Mouse (Mus musculus) midbrain, embryonic 12.5 days (tissue): ENCODE measurements at regions not wholly inside any gene's neighbourhood (a gene's known extent, or its start where the extent isn't known, plus 50 kb on each side); places are given as distances from the start of the nearest gene placed in this dataset.
A peak's percentile ranks its signal among the peaks of the same experiment; 100 is the strongest.

Source experiments
- ATAC-seq: fragments of 200-750 bp; cut with Nextera tagmentation; 2 replicates; pipeline ENCODE4 v1.8.0; 2017; ENCODE audit warnings: low read depth, moderate TSS enrichment, moderate library complexity; ENCODE audit not compliant: low FRiP score
- H3K27ac ChIP-seq: fragments of 300-500 bp; sonication (generic); replicated peaks from 2 replicates; pipeline ENCODE4 v1.5.1; 2016; ENCODE audit warnings: mild to moderate bottlenecking
- H3K27me3 ChIP-seq: fragments of 300-500 bp; sonication (generic); 2 replicates; pipeline ENCODE4 v1.6.1; 2016; ENCODE audit warnings: mild to moderate bottlenecking
- H3K36me3 ChIP-seq: fragments of 300-500 bp; sonication (generic); 2 replicates; pipeline ENCODE4 v1.6.1; 2016
- H3K4me1 ChIP-seq: fragments of 300-500 bp; sonication (generic); 2 replicates; pipeline ENCODE4 v1.6.1; 2016
- H3K4me2 ChIP-seq: fragments of 300-500 bp; sonication (generic); replicated peaks from 2 replicates; pipeline ENCODE4 v1.6.1; 2016; ENCODE audit warnings: mild to moderate bottlenecking, moderate library complexity
- H3K4me3 ChIP-seq: fragments of 300-500 bp; sonication (generic); 2 replicates; pipeline ENCODE4 v1.5.1; 2016; ENCODE audit warnings: mild to moderate bottlenecking
- H3K9ac ChIP-seq: fragments of 300-500 bp; sonication (generic); replicated peaks from 2 replicates; pipeline ENCODE4 v1.6.1; 2016; ENCODE audit warnings: mild to moderate bottlenecking, moderate library complexity
- H3K9me3 ChIP-seq: fragments of 300-500 bp; sonication (generic); 2 replicates; pipeline ENCODE4 v1.6.1; 2016; ENCODE audit warnings: mild to moderate bottlenecking
- WGBS: fragments of 180-500 bp; shearing (Covaris S2); methylation state at CpG from one replicate; pipeline ENCODE4 v1.1.7; 2016; 5-methylcytosine and 5-hydroxymethylcytosine counted together

DNA sequence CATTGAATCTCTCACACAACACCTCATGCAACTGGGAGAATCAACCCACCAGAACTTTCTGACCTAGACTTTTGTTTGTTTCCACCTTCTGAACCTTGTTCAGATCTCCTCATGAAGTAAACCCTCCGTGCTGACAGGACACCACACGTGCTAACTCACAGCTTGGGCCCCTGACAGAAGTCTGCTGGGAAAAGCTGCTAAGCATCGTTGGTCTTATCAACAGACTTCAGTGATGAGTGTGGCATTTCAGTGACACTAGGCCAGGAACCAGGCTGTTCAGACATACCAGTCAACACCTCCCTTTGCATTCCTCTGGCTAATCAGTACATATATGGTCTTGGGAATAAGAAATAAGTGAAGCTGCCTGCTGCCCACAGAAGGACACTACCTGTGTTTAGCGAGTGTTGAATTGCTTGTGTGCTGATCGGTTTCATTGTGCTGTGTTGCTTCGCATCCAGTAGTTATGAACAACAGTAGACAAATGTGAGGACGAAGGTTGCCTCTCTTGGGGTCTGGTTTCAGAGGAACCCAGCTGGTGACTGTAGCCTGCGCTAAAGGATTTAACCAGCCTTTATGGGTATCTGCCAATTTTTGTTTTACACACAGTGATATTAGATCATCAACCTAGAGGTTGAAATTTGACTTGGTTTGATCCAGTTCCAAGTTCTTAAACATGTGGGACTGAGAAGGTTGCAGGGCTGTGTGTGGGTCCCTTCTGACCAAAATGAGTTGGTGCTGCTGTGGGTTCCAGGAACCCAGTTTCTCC is 224.6 kb upstream of the Ttc29 start:
- no peak overlapping the region for H3K4me2 ChIP-seq
- 88% methylated on average over 8 of the region's 8 CpGs for WGBS
- no peak overlapping the region for H3K9ac ChIP-seq
- no peak overlapping the region for H3K4me3 ChIP-seq
- no peaks in the 10 kb centered on the region for H3K27me3 ChIP-seq
- no peaks in the 10 kb centered on the region for H3K36me3 ChIP-seq
- H3K4me1 ChIP-seq = no peaks in the 10 kb centered on the region
- ATAC-seq = no peak
- H3K9me3 ChIP-seq = no peaks in the 10 kb centered on the region
- no peak overlapping the region for H3K27ac ChIP-seq

DNA sequence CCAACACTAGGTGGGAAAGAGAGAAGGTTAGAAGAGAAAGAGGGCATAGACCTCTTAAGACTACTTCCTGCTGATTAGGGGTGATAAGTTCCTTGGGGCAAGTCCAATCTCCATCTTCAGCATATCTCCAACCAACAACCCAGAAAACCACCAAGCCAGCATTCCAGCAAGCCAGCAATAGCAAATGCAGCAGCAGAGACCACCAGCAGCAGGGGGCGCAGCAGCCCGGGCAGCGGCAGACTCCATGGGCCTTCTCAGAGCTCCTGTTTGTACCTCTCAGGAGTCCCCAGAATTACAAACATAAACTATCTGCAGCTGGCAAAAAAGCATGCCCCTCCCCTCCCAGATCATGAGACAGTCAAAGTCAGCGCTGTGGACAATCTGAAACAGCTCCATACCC is 222.0 kb upstream of the Ttc29 start:
- H3K4me1 ChIP-seq = no peaks in the 10 kb centered on the region
- WGBS = 34% methylated on average over 4 of the region's 4 CpGs
- no peak overlapping the region for H3K9ac ChIP-seq
- no peaks in the 10 kb centered on the region for H3K36me3 ChIP-seq
- H3K27me3 ChIP-seq = no peaks in the 10 kb centered on the region
- no peak overlapping the region for H3K4me2 ChIP-seq
- no peak overlapping the region for H3K4me3 ChIP-seq
- H3K27ac ChIP-seq = no peak overlapping the region
- no peak for ATAC-seq
- no peaks in the 10 kb centered on the region for H3K9me3 ChIP-seq

DNA sequence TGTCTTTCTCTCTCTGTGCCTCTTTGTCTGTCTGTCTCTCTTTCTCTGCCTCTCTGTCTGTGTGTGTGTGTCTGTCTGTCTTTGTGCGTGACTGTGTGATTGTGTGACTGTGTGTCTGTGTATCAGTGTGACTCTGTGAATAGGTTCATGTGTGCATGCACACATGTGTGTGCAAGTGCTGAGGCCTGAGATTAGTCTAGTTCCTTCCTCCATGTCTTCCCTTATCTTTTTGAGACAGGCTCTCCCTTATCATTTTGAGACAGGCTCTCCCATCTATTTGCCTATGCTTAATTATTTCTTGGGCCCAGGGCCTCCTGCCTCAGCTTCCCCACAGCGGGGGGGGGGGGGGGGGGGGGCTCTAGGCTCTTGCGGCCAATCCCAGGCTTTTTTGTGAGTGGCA is 212.8 kb upstream of the Ttc29 start:
- Histone ChIP-seq H3K9me3 (no peaks in the 10 kb centered on the region), H3K27me3 (no peaks in the 10 kb centered on the region), H3K4me1 (peaks cover 11% of the 10 kb centered on the region; the same call in 1 of the 2 replicates), H3K9ac (no peak overlapping the region), H3K36me3 (no peaks in the 10 kb centered on the region), H3K4me3 (no peak overlapping the region), H3K27ac (no peak overlapping the region), H3K4me2 (no peak overlapping the region)
- no peak for ATAC-seq
- WGBS = 58% methylated on average over 3 of the region's 3 CpGs

DNA sequence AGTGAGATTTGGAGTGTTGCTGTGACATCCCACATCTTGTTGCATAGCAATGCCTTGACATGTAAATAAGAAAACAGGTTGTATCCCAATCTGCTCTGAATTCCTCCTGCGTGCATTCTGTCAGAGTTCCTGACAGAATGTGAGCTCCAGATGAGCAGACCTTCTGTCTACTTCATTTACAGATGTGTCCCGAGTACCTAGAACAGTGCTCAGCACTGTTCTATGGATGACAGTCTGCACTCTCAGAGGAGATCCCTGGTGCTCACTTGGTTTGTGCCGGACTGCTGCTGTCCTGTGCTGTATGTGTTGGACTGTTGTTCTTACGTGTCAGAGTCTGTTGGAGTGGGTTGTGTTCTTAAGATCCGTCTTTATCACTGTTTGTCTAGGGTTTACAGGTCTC is 211.4 kb upstream of the Ttc29 start:
- peaks cover 11% of the 10 kb centered on the region; the same call in 1 of the 2 replicates for H3K4me1 ChIP-seq
- ATAC-seq = peak; percentile 60
- H3K27me3 ChIP-seq = no peaks in the 10 kb centered on the region
- H3K4me2 ChIP-seq = 0 out of 2 replicates have a peak overlapping the region, but pooled peaks have one; percentile 0
- WGBS = 44% methylated on average over 5 of the region's 5 CpGs
- no peak overlapping the region for H3K9ac ChIP-seq
- no peaks in the 10 kb centered on the region for H3K36me3 ChIP-seq
- no peak overlapping the region for H3K4me3 ChIP-seq
- no peak overlapping the region for H3K27ac ChIP-seq
- H3K9me3 ChIP-seq = no peaks in the 10 kb centered on the region

DNA sequence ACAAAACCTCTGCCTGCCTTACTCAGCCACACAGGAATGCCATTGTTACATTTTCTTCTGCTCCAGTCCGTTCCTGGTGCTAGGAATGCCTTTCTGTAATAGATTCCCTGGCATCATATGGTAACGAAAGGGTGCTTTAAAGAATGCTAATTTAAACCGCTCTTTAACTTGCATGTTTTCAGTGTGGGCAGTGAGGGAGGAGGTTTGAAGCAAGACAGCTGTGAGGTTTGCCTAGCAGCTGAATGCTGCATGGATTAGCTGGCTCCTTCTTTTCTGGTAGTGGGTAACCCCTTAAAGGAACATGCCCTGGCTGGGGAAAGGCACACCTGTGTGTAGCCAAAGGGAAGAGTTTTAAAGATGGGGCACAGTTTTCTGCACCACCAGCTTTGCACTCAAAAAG is 211.0 kb upstream of the Ttc29 start:
- peak; percentile 61 for ATAC-seq
- no peak overlapping the region for H3K27ac ChIP-seq
- no peaks in the 10 kb centered on the region for H3K36me3 ChIP-seq
- WGBS = 13% methylated on average over 3 of the region's 3 CpGs
- no peak overlapping the region for H3K4me3 ChIP-seq
- H3K4me1 ChIP-seq = peaks cover 11% of the 10 kb centered on the region; the same call in 1 of the 2 replicates
- H3K9me3 ChIP-seq = no peaks in the 10 kb centered on the region
- H3K27me3 ChIP-seq = no peaks in the 10 kb centered on the region
- no peak overlapping the region for H3K9ac ChIP-seq
- H3K4me2 ChIP-seq = 0 out of 2 replicates have a peak overlapping the region, but pooled peaks have one; percentile 0

DNA sequence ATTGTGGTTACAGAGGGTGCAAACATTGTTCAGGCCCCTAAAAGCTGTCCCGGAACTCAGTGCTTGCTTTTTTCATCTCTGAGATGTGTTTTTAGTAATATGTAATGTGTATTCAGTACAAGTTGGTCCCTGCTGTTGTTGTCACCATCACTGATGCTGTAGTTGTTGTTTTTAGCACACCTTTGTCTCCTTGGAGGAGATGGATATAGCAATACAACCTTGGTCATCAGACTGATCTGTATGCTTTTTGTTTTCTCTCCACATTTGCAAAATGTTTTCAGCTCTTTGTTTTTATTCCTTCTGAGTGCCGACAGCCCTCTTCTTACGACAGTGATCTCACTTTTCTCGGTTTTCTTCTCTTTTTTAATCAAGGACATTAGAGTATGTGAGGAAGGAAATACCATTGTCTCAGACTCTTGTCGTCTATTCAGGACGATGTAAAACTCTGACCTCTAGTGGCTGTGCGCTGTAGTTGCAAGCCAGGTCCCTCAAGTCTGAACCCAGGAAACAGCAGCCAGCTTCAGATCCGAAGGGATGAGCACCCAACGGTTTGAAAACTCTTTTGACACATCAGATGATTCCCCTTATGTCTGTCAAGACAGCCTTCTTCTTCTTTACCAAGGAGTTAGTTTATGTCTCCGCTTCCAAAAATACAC is 209.1 kb upstream of the Ttc29 start:
- Histone ChIP-seq H3K4me3 (no peak overlapping the region), H3K9ac (no peak overlapping the region), H3K27ac (no peak overlapping the region), H3K4me2 (no peak overlapping the region), H3K9me3 (no peaks in the 10 kb centered on the region), H3K36me3 (no peaks in the 10 kb centered on the region), H3K27me3 (no peaks in the 10 kb centered on the region), H3K4me1 (peaks cover 11% of the 10 kb centered on the region; the same call in 1 of the 2 replicates)
- ATAC-seq = peak; percentile 47; the same call in 1 of the 2 replicates
- 18% methylated on average over 10 of the region's 10 CpGs for whole genome bisulfite sequencing

DNA sequence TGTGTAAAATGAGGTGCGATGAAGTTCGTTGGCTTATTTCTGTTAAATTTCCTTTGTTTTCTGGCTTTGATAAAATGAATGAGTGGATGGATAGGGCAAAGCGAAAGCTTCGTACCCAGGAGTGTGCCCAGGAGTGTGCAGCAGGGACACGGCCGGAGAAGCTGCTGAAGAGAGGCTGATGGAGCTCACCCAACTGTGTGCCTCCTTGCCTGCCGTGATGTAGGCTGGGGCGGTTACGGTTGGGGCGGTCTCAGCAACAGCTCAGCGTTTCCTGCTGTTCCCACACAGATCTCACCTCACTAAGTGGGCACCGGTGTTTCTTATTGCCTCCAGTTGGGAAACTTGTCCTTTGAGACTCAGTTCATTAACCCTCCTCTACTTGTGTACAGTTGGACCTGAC is 208.2 kb upstream of the Ttc29 start:
- Histone ChIP-seq H3K9ac (no peak overlapping the region), H3K36me3 (no peaks in the 10 kb centered on the region), H3K4me3 (no peak overlapping the region), H3K9me3 (no peaks in the 10 kb centered on the region), H3K4me1 (peaks cover 11% of the 10 kb centered on the region; the same call in 1 of the 2 replicates), H3K27ac (no peak overlapping the region), H3K4me2 (no peak overlapping the region), H3K27me3 (no peaks in the 10 kb centered on the region)
- no peak for ATAC-seq
- WGBS = 84% methylated on average over 12 of the region's 12 CpGs

DNA sequence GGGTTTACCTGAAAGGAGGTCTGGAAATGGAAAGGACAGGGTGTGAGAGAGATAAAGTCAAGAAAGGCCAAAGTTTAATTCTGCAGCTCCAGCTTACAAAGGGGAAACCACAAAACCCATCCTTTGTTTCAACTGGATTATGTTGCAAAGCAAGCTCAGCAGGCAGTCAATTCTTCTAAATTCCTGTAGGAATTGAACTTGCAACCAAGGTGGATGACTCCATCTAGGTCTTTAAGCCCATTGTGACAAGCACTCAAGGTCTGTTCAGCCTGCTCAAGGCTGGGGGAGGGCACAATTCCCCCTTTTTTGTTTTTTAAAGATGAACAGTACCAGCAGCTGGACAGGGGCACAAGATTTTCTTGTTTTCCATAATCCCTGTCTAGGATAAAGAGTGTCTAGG is 200.0 kb upstream of the Ttc29 start:
- no peak for ATAC-seq
- no peak overlapping the region for H3K4me2 ChIP-seq
- no peak overlapping the region for H3K27ac ChIP-seq
- H3K9ac ChIP-seq = no peak overlapping the region
- H3K4me1 ChIP-seq = no peaks in the 10 kb centered on the region
- no peaks in the 10 kb centered on the region for H3K36me3 ChIP-seq
- H3K4me3 ChIP-seq = no peak overlapping the region
- no peaks in the 10 kb centered on the region for H3K9me3 ChIP-seq
- H3K27me3 ChIP-seq = no peaks in the 10 kb centered on the region

DNA sequence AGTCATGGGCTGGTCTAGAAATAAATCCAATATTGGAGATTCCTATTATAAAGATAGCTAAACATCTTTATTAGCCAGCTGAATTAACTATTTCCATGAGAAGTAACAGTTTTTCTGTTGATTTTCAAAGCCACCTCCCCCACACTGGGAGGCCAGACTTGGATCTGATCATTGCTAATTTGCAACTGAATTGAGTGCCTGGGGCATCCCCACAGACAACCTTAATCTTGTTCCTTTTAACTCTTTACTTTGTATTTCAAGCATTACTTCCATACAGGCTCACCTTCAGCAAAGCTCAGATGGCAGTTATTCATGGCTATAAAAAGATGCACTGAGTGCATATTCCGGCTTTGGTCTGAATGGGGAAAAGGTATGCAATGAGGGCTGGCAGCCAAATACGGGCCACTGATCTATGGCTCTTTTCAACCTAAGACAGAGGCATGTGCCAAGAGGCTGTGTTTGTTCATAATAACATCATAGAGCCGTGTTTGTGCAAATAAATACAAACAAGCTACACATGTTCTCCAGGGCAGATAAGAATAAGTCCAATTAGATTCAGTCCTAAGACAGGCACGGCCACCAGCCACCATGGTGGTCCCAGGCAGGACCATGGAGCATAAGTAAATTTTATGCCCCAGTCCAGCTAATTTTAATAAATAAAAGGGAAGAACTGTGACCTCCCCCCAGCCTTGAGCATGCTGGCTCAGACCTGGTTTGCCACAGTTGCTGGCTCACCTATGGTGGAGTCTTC is 194.5 kb upstream of the Ttc29 start:
- H3K36me3 ChIP-seq = no peaks in the 10 kb centered on the region
- peak; percentile 49; the same call in 1 of the 2 replicates for ATAC-seq

DNA sequence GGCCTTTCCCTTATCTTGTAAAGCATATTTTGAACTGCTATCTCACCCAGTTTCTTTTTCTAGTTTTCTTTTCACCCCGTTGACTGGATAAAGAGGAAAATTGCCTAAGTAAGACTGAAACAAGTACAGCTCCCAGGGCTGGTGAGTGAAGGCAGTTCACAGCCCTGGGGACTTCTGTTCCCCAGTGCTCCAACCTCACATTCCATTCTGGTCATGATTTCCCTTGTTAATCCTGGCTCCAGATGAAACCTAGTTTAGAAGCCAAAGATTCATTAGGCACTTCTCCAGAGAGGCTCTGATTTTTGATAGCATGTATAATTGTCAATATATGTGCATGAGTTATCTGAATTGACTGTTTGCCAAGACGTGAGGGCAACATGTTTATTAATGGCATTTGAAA is 191.6 kb upstream of the Ttc29 start:
- 80% methylated on average over 2 of the region's 2 CpGs for WGBS
- Histone ChIP-seq H3K27ac (no peak overlapping the region), H3K4me1 (0 out of 2 replicates have a peak, but pooled peaks cover 6% of the 10 kb centered on the region), H3K9me3 (no peaks in the 10 kb centered on the region), H3K4me3 (no peak overlapping the region), H3K9ac (no peak overlapping the region), H3K27me3 (no peaks in the 10 kb centered on the region), H3K4me2 (no peak overlapping the region), H3K36me3 (no peaks in the 10 kb centered on the region)
- ATAC-seq = no peak

More for the DNA sequence above, 194.5 kb upstream of the Ttc29 start:
- Histone ChIP-seq H3K4me3 (no peak overlapping the region), H3K9me3 (no peaks in the 10 kb centered on the region), H3K9ac (no peak overlapping the region), H3K4me1 (0 out of 2 replicates have a peak, but pooled peaks cover 6% of the 10 kb centered on the region), H3K27me3 (no peaks in the 10 kb centered on the region), H3K4me2 (no peak overlapping the region), H3K27ac (no peak overlapping the region)
- WGBS = 53% methylated on average over 4 of the region's 4 CpGs

DNA sequence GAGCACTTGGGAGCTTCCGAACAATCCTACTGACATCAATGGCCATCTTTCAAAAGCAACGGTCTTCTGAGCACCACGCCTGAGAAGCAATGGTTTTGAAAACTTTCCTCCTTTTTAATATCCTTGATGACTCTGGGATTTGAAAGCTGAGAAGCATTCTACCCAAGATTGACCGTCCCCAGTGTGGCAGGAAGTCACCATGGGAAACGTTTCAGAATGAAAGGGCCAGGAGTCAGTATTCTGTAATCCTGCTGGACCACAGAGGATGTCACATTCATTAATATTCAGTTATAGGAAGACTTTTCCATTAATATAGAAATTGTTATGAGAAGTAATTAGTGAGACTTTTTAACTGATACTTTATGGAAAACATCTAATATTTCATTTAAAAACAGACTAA is 190.1 kb upstream of the Ttc29 start:
- H3K27ac ChIP-seq = no peak overlapping the region
- no peak overlapping the region for H3K4me3 ChIP-seq
- no peak for ATAC-seq
- no peak overlapping the region for H3K9ac ChIP-seq
- 56% methylated on average over 5 of the region's 5 CpGs for WGBS
- H3K36me3 ChIP-seq = no peaks in the 10 kb centered on the region
- H3K27me3 ChIP-seq = no peaks in the 10 kb centered on the region
- 0 out of 2 replicates have a peak, but pooled peaks cover 6% of the 10 kb centered on the region for H3K4me1 ChIP-seq
- no peaks in the 10 kb centered on the region for H3K9me3 ChIP-seq
- no peak overlapping the region for H3K4me2 ChIP-seq

DNA sequence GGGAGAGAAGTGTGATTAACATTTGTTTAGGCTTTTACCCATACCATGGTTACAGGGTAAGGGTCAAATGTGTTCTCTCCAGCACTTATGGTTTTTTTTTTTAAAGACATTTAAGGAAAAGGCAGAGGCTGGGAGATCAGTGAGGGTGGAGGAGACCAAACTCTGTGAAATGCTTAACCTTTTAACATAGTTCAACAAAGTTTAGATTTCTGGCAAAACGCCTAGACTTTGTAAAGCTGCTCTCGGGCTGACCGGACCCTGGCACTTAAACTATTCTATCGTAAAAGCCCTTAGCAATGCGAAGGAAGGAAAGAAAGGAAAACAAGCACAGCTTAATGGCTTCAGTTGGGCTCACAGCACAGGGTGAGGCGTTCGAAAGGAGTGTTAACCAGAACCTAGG is 189.6 kb upstream of the Ttc29 start:
- H3K36me3 ChIP-seq = no peaks in the 10 kb centered on the region
- ATAC-seq = no peak
- no peak overlapping the region for H3K9ac ChIP-seq
- 0 out of 2 replicates have a peak, but pooled peaks cover 5% of the 10 kb centered on the region for H3K4me1 ChIP-seq
- H3K4me3 ChIP-seq = no peak overlapping the region
- no peaks in the 10 kb centered on the region for H3K27me3 ChIP-seq
- WGBS = 45% methylated on average over 7 of the region's 7 CpGs
- H3K4me2 ChIP-seq = no peak overlapping the region
- H3K9me3 ChIP-seq = no peaks in the 10 kb centered on the region
- no peak overlapping the region for H3K27ac ChIP-seq
